Mouse (Mus musculus) urinary bladder, postnatal 14 days (tissue): ENCODE measurements around the gene Vegfb.
A peak's percentile ranks its signal among the peaks of the same experiment; 100 is the strongest.

Source experiments
- DNase-seq: peaks from one replicate; pipeline ENCODE4 v3.0.0; 2021; ENCODE audit warnings: low spot score

The Vegfb gene

GRCm38 (mm10) chr19:6972247-6972917, 15.1 kb downstream of the Vegfb start:
- DNase-seq: no peak

- DNase-seq: no peak
Measured at GRCm38 (mm10) chr19:6971644-6972043, 15.8 kb downstream of the Vegfb start.

- peak; percentile 45 for DNase-seq
Measured at GRCm38 (mm10) chr19:6970460-6971085, 16.9 kb downstream of the Vegfb start.

- DNase-seq: peak; percentile 82
Measured at GRCm38 (mm10) chr19:6969665-6970381, 17.6 kb downstream of the Vegfb start.

GRCm38 (mm10) chr19:6969291-6969664, 18.2 kb downstream of the Vegfb start:
- DNase-seq: no peak

- DNase-seq: peak; percentile 71
Measured at GRCm38 (mm10) chr19:6968491-6969271, 18.8 kb downstream of the Vegfb start.

- DNase-seq: no peak
Measured at GRCm38 (mm10) chr19:6956461-6956860, 31.0 kb downstream of the Vegfb start.

GRCm38 (mm10) chr19:6955424-6955823, 32.0 kb downstream of the Vegfb start:
- DNase-seq: no peak

- DNase-seq: peak; percentile 72
Measured at GRCm38 (mm10) chr19:6954046-6954445, 33.4 kb downstream of the Vegfb start.

- DNase-seq: peak; percentile 78
Measured at GRCm38 (mm10) chr19:6952712-6953037, 34.8 kb downstream of the Vegfb start.

GRCm38 (mm10) chr19:6951994-6952711, 35.3 kb downstream of the Vegfb start:
- peak; percentile 85 for DNase-seq

GRCm38 (mm10) chr19:6951381-6951968, 36.0 kb downstream of the Vegfb start:
- DNase-seq: peak; percentile 95

GRCm38 (mm10) chr19:6950613-6951153, 36.8 kb downstream of the Vegfb start:
- DNase-seq: peak; percentile 53

- no peak for DNase-seq
Measured at GRCm38 (mm10) chr19:6949951-6950350, 37.5 kb downstream of the Vegfb start.

GRCm38 (mm10) chr19:6949532-6949931, 37.9 kb downstream of the Vegfb start:
- DNase-seq: no peak

- DNase-seq: no peak
Measured at GRCm38 (mm10) chr19:6948186-6948585, 39.3 kb downstream of the Vegfb start.

- no peak for DNase-seq
Measured at GRCm38 (mm10) chr19:6947742-6948141, 39.7 kb downstream of the Vegfb start.

GRCm38 (mm10) chr19:6943709-6944108, 43.7 kb downstream of the Vegfb start:
- no peak for DNase-seq

GRCm38 (mm10) chr19:6942764-6943163, 44.7 kb downstream of the Vegfb start:
- no peak for DNase-seq

GRCm38 (mm10) chr19:6942249-6942691, 45.2 kb downstream of the Vegfb start, which contains the start of gene Gpr137:
Gpr137 (minus strand) TSS chr19:6942480.
- peak; percentile 96 for DNase-seq
